Mouse (Mus musculus) adrenal gland, postnatal 10 days (tissue): ENCODE measurements around the gene Ap2b1. TPM values are rescaled to one million over a fixed set of nuclear protein-coding genes. Genes with fewer than 3 reads are reported as not detected.

Experiments used
- DNase-seq: peaks from one replicate; pipeline ENCODE4 v3.0.0; 2021; ENCODE audit warnings: mixed read lengths
- long read RNA-seq, 2 experiments: library from polyadenylated mRNA; stranded (forward); transcript quantifications; one replicate each; pipeline ENCODE4 v2.0.0; 2021
- total RNA-seq, 2 experiments: library from RNA; stranded (reverse); gene quantifications; 2 replicates each; pipeline ENCODE4 v1.2.3; 2021

Gene Ap2b1
- 10 to 100 TPM; 78.1 to 96.0 TPM for total RNA-seq
- long read RNA-seq, experiment 1, full-length matches to known transcripts, result 3 of 6 reads
- long read RNA-seq, experiment 1, partial matches to known transcripts, result 3 of 6 reads
- long read RNA-seq, experiment 1, other reads (novel, unspliced or antisense), result 0 of 6 reads
- long read RNA-seq, experiment 2, full-length matches to known transcripts, result 5 of 6 reads
- long read RNA-seq, experiment 2, partial matches to known transcripts, result 0 of 6 reads
- long read RNA-seq, experiment 2, other reads (novel, unspliced or antisense), result 1 of 6 reads

- DNase-seq, result peak; percentile 94
Observed at GRCm38 (mm10) chr11:83298225-83299195, at the start of gene Ap2b1. Ap2b1 (plus strand) TSS chr11:83299024.

- DNase-seq, result peak; percentile 75
Observed at GRCm38 (mm10) chr11:83257211-83257610, 41.6 kb upstream of the Ap2b1 start.

- no peak for DNase-seq
Observed at GRCm38 (mm10) chr11:83262673-83263072, 36.2 kb upstream of the Ap2b1 start.

DNA sequence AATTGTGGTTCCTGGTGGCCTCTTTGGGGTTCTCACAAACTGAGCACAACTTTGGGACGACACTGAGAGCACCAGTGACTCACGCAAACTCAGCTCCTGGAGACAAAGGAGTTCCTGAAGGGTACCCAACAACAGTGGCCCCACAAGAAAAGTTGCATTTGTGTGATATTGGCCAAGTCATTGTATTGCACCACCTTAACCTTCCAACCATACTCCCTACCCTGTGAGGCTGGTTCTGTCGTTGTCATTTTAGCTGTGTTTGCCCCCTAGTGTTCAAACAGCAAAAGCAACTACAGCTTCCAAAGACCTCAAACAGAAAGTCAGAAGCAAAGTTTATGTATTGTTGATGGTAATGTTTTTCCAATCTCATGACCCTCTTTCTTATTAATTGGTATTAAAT is 35.7 kb upstream of the Ap2b1 start:
- DNase-seq, result no peak

GRCm38 (mm10) chr11:83270842-83271150 is 28.0 kb upstream of the Ap2b1 start:
- DNase-seq, result no peak

GRCm38 (mm10) chr11:83271151-83271950 is 27.5 kb upstream of the Ap2b1 start:
- DNase-seq, result peak; percentile 84

DNA sequence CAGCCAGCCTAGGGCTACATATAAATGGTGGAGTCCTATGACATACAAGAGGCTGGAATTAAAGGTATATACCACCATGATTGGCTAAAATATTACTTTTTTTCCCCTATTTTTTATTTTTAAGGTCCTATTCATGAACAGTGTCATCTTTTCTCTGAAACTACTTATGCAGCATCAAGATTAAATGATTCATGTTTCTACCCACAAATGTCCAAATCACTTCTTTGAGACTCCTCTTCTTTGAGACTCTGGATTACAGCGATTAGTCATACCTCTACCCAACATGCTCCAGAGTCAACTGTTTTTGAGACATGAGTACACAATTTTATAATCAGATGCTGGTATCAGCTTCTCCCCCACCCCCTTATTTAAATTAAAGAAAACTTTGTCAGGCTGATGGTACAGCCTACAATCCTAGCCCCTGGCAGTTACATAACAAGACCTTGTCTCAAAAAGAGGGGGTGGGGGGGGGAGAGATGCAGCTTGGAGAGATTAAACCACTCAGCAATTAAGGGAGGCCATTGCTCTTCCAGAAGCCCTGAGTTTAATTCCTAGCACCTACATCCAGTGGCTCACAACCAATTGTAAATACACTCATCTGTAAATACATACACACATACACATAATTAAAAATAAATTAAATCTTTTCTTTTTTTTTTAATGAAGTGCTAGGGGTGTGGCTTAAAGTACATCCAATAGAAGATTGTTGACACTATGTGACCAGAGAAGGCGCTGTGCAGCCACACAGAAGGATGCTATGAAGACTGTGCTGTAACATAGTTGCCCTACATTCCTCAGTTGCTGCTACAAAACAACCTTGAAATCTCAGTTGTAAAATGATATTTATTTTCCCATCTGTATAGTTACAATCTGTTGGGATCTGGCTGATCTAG is 26.6 kb upstream of the Ap2b1 start:
- DNase-seq, result no peak

- no peak for DNase-seq
Observed at GRCm38 (mm10) chr11:83276251-83276650, 22.6 kb upstream of the Ap2b1 start.

- no peak for DNase-seq
Observed at GRCm38 (mm10) chr11:83279024-83279423, 19.8 kb upstream of the Ap2b1 start.

DNA sequence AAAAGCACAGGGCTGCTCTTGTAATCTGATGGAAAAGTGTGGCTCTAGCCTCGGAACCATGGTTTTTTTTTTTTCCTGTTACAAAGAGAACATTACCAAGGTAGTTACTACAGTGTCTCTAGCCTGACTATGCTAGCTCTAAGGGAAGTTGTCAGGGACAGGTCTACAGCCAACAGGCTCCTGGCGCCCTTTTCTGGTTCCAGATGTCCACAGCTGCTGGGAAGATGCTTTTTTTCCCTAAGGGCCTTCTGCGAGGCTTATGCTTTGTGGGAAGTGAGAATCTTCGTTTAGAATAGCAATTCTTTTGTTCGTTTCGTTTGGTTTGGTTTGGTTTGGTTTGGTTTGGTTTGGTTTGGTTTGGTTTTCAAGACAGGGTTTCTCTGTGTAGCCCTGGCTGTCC is 19.1 kb upstream of the Ap2b1 start:
- DNase-seq, result no peak

DNA sequence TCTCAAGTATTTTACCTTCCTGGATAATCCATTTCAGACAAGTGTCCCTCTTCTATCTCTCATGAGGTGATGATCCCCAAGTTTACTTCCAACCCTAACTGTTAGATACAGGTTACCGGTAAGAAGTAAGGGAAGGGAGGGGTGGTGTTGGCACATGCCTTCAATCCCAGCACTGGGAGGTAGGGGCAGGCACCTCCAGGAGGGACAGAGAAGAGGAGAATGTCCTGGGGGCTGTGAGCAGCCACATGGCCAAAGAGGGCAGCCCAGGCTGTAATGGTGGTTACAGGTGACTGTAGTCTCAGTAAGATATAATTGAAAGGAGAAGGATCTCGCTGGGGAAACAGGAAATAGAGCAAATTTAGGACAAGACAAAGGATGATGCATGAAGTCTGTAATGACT is 16.7 kb upstream of the Ap2b1 start:
- no peak for DNase-seq

DNA sequence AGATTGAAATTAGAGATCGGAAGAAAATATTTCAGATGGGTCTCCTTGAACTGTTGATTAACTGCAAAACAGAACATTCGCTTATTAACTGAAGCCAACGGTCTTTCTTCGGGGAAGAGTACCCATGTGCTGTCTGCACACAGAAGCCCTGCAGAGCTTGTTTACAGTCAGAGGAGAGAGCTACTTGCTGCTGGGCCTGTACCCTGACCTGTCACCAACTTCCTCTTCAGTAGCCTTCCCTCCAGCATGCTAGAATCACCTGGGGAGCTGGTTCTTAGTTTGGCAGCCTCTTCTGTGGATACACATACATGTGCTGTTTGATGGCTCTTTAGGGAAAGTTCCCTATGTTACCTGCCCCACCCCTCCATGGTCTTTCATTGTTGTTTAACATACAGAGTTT is 13.2 kb upstream of the Ap2b1 start:
- DNase-seq, result no peak

- no peak for DNase-seq
Observed at GRCm38 (mm10) chr11:83286566-83286965, 12.3 kb upstream of the Ap2b1 start, which contains the start of gene Slfn14. Slfn14 (minus strand) TSS chr11:83286726.

GRCm38 (mm10) chr11:83289036-83289435 is 9.8 kb upstream of the Ap2b1 start:
- no peak for DNase-seq

GRCm38 (mm10) chr11:83289633-83290032 is 9.2 kb upstream of the Ap2b1 start:
- DNase-seq, result no peak

DNA sequence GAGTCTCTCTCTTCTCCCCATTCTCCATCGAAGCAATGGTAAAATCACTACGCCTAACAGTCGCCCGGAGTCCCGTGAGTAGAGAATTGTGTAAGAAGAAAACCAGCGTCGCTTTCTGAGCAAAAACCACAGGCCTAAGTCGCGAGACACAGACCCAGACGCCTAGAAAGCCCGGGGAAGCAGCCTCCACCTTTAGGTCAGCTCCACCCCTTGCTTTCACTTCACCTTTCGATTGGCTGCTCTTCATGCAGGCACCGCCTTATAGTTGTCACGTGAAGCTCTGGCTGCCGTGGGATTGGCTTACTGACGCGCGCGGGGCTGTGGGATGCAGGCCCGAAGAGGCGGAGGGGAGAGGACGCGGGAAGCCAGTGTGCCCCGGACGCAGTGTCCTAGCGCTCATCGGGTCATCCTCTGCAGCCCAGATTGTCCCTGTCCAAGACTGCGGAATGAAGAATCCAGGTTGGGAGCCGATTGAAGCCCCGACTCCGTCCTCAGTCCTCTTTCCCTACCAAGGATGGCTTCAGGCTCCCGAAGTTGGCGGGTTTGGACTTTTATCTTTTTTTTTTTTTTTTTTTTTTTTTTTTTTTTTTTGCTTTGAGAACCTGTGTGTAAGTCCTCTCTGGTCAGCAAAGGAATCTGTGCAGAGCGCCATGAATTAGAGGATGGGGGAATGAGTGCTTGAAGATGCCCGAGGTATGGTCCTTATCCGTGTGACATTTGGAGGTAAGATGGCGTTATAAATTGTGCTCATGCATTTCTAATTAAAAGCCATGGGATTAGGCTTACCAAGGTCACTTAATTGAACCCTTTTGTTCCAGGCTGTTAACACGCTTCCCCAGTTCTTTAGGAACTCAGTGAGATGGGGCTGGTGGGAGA is 7.2 kb upstream of the Ap2b1 start:
- DNase-seq, result peak; percentile 96

- no peak for DNase-seq
Observed at GRCm38 (mm10) chr11:83292251-83292587, 6.6 kb upstream of the Ap2b1 start.

- DNase-seq, result no peak
Observed at GRCm38 (mm10) chr11:83293182-83293581, 5.6 kb upstream of the Ap2b1 start.

GRCm38 (mm10) chr11:83294133-83294532 is 4.7 kb upstream of the Ap2b1 start:
- no peak for DNase-seq

DNA sequence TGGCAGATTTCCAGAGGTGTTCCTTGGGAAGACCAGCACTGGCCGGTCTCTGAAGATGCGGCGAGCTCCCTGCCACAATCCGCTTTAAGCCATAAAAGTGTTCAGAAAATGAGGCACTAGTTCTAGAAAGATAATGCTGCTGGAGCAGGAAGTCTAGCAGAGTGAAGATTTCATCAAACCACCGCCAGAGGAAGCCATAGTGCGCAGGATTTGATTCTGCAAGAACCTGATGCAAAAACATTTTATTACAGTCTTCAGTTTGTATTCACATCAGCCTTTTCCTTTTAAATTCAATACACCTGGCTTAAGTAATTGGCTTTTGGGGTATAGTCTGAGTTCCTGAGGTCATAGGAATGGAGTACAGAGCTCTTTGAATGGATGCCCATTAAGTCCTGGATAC is 1.0 kb upstream of the Ap2b1 start:
- no peak for DNase-seq

GRCm38 (mm10) chr11:83299724-83300123 is 900 bp downstream of the Ap2b1 start:
- no peak for DNase-seq
